Mouse (Mus musculus) midbrain, embryonic 12.5 days (tissue): ENCODE results near the gene Supt16. TPM values are rescaled to one million over a fixed set of nuclear protein-coding genes. Genes with fewer than 3 reads are reported as not detected.
A peak's percentile ranks its signal among the peaks of the same experiment; 100 is the strongest.

Experiments
- ATAC-seq: fragments of 200-750 bp; cut with Nextera tagmentation; 2 replicates; pipeline ENCODE4 v1.8.0; 2017; ENCODE audit warnings: low read depth, moderate TSS enrichment, moderate library complexity; ENCODE audit not compliant: low FRiP score
- H3K27ac ChIP-seq: fragments of 300-500 bp; sonication (generic); replicated peaks from 2 replicates; pipeline ENCODE4 v1.5.1; 2016; ENCODE audit warnings: mild to moderate bottlenecking
- H3K27me3 ChIP-seq: fragments of 300-500 bp; sonication (generic); 2 replicates; pipeline ENCODE4 v1.6.1; 2016; ENCODE audit warnings: mild to moderate bottlenecking
- H3K36me3 ChIP-seq: fragments of 300-500 bp; sonication (generic); 2 replicates; pipeline ENCODE4 v1.6.1; 2016
- H3K4me1 ChIP-seq: fragments of 300-500 bp; sonication (generic); 2 replicates; pipeline ENCODE4 v1.6.1; 2016
- H3K4me2 ChIP-seq: fragments of 300-500 bp; sonication (generic); replicated peaks from 2 replicates; pipeline ENCODE4 v1.6.1; 2016; ENCODE audit warnings: mild to moderate bottlenecking, moderate library complexity
- H3K4me3 ChIP-seq: fragments of 300-500 bp; sonication (generic); 2 replicates; pipeline ENCODE4 v1.5.1; 2016; ENCODE audit warnings: mild to moderate bottlenecking
- H3K9ac ChIP-seq: fragments of 300-500 bp; sonication (generic); replicated peaks from 2 replicates; pipeline ENCODE4 v1.6.1; 2016; ENCODE audit warnings: mild to moderate bottlenecking, moderate library complexity
- H3K9me3 ChIP-seq: fragments of 300-500 bp; sonication (generic); 2 replicates; pipeline ENCODE4 v1.6.1; 2016; ENCODE audit warnings: mild to moderate bottlenecking
- WGBS: fragments of 180-500 bp; shearing (Covaris S2); methylation state at CpG from one replicate; pipeline ENCODE4 v1.1.7; 2016; 5-methylcytosine and 5-hydroxymethylcytosine counted together
- polyA plus RNA-seq: library from polyadenylated mRNA; unstranded; fragments of >200 nt; fragmentation: Nextera tagmentation; extraction: Ambion mirVana; gene quantifications from 2 replicates; pipeline ENCODE4 v1.2.1, GENCODE M21; 2016

Gene Supt16
- polyA plus RNA-seq, 1 experiment from 2014 or later, result 75.2 TPM

- Histone ChIP-seq H3K4me1 (no peaks in the 10 kb centered on the region), H3K4me2 (no peak overlapping the region), H3K9me3 (no peaks in the 10 kb centered on the region), H3K27me3 (peaks cover 5% of the 10 kb centered on the region; the same call in 1 of the 2 replicates), H3K4me3 (no peak overlapping the region), H3K36me3 (no peaks in the 10 kb centered on the region), H3K9ac (no peak overlapping the region), H3K27ac (no peak overlapping the region)
- WGBS, result 80% methylated on average over 4 of the region's 4 CpGs
- ATAC-seq, result no peak
These were observed 53.1 kb downstream of the Supt16 start for GRCm38 (mm10) chr14:52144165-52144564.

- 78% methylated on average over 16 of the region's 16 CpGs for WGBS
- H3K36me3 ChIP-seq, result no peaks in the 10 kb centered on the region
These were observed 55.6 kb downstream of the Supt16 start for GRCm38 (mm10) chr14:52141445-52142127.

GRCm38 (mm10) chr14:52140577-52141444 lies 56.4 kb downstream of the Supt16 start:
- Histone ChIP-seq H3K27me3 (peaks cover 5% of the 10 kb centered on the region; the same call in 1 of the 2 replicates), H3K27ac (no peak overlapping the region), H3K9ac (no peak overlapping the region), H3K4me2 (no peak overlapping the region), H3K4me1 (no peaks in the 10 kb centered on the region), H3K4me3 (no peak overlapping the region), H3K36me3 (no peaks in the 10 kb centered on the region), H3K9me3 (no peaks in the 10 kb centered on the region)
- WGBS, result 73% methylated on average over 19 of the region's 19 CpGs
- no peak for ATAC-seq

More at GRCm38 (mm10) chr14:52141445-52142127, 55.6 kb downstream of the Supt16 start:
- H3K4me3 ChIP-seq, result no peak overlapping the region
- no peaks in the 10 kb centered on the region for H3K9me3 ChIP-seq
- no peak overlapping the region for H3K4me2 ChIP-seq
- peaks cover 5% of the 10 kb centered on the region; the same call in 1 of the 2 replicates for H3K27me3 ChIP-seq
- H3K4me1 ChIP-seq, result no peaks in the 10 kb centered on the region
- no peak overlapping the region for H3K9ac ChIP-seq
- ATAC-seq, result no peak
- no peak overlapping the region for H3K27ac ChIP-seq

GRCm38 (mm10) chr14:52133584-52133983 lies 63.6 kb downstream of the Supt16 start:
- Histone ChIP-seq H3K4me2 (no peak overlapping the region), H3K4me1 (no peaks in the 10 kb centered on the region), H3K9me3 (no peaks in the 10 kb centered on the region), H3K36me3 (no peaks in the 10 kb centered on the region), H3K27me3 (no peaks in the 10 kb centered on the region), H3K27ac (no peak overlapping the region), H3K4me3 (no peak overlapping the region), H3K9ac (no peak overlapping the region)
- WGBS, result 87% methylated on average over 5 of the region's 5 CpGs
- no peak for ATAC-seq

DNA sequence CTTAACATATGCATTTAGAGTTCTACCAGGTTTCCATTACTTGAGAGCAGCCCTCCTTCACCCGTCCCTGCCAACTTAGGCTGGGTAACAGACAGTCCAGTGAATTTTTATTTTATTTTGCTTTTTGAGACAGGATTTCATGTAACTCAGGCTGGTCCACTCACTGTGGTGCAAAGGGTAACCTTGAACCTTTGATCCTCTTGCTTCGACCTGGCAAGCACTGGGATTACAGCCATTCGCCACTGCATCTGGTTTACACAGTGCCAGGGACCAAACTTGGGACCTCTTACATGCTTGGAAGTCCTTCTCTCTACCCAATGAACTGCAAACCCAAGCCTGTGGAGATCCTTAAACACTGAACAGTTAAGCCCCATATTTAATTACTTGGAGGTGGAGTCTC lies 72.6 kb downstream of the Supt16 start:
- no peak for ATAC-seq
- H3K4me3 ChIP-seq, result no peak overlapping the region
- H3K9me3 ChIP-seq, result no peaks in the 10 kb centered on the region
- H3K36me3 ChIP-seq, result no peaks in the 10 kb centered on the region
- no peak overlapping the region for H3K4me2 ChIP-seq
- 0 out of 2 replicates have a peak, but pooled peaks cover 3% of the 10 kb centered on the region for H3K27me3 ChIP-seq
- 93% methylated on average over 3 of the region's 3 CpGs for WGBS
- no peak overlapping the region for H3K27ac ChIP-seq
- H3K9ac ChIP-seq, result no peak overlapping the region
- H3K4me1 ChIP-seq, result no peaks in the 10 kb centered on the region

DNA sequence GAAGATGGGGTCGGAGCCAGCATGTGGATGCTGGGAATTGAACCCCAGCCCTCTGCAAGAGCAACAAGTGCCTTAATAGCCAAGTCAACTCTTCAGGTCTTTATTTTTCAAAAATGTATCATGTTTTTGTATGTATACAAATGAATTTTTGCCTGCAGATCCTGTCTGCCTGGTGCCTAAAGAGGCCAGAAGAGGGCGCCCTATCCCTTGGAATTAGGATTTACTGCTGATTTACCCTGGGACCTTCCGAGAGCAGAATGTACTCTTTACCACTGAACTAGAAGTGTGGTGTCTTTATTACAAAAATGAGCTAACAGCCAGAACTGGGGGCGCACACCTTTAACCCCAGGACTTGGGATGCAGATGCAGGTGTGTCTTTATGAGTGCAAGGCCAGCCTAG lies 73.3 kb downstream of the Supt16 start:
- Histone ChIP-seq H3K4me1 (peaks cover 4% of the 10 kb centered on the region; the same call in 1 of the 2 replicates), H3K27ac (no peak overlapping the region), H3K4me2 (no peak overlapping the region), H3K9me3 (no peaks in the 10 kb centered on the region), H3K9ac (no peak overlapping the region), H3K36me3 (no peaks in the 10 kb centered on the region), H3K4me3 (no peak overlapping the region), H3K27me3 (0 out of 2 replicates have a peak, but pooled peaks cover 3% of the 10 kb centered on the region)
- WGBS, result 20% methylated on average over 4 of the region's 4 CpGs
- ATAC-seq, result no peak

DNA sequence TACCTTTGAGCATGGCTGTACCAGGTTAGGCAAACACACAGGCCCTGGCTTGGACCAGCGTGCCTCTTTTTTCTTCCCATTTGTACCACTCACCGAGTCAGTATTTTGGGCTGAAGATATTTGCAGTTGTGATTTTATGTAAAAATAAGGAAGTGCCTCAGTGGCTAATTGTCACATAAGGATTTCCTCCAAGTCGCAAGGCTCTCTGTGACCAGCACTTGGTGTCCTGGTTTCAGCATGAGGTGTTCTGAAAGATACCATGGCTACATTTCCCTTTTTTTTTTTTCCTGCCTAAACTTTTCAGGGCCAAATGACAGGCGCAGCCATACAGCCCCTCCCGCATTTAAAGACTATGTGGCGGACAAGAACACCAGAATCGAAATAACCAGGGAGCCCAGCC lies 77.0 kb downstream of the Supt16 start:
- Histone ChIP-seq H3K4me2 (peak overlapping the region; percentile 96), H3K4me1 (peaks cover 10% of the 10 kb centered on the region), H3K27ac (no peak overlapping the region), H3K9me3 (no peaks in the 10 kb centered on the region), H3K9ac (no peak overlapping the region), H3K36me3 (no peaks in the 10 kb centered on the region), H3K4me3 (no peak overlapping the region), H3K27me3 (0 out of 2 replicates have a peak, but pooled peaks cover 3% of the 10 kb centered on the region)
- WGBS, result 61% methylated on average over 7 of the region's 7 CpGs
- no peak for ATAC-seq

DNA sequence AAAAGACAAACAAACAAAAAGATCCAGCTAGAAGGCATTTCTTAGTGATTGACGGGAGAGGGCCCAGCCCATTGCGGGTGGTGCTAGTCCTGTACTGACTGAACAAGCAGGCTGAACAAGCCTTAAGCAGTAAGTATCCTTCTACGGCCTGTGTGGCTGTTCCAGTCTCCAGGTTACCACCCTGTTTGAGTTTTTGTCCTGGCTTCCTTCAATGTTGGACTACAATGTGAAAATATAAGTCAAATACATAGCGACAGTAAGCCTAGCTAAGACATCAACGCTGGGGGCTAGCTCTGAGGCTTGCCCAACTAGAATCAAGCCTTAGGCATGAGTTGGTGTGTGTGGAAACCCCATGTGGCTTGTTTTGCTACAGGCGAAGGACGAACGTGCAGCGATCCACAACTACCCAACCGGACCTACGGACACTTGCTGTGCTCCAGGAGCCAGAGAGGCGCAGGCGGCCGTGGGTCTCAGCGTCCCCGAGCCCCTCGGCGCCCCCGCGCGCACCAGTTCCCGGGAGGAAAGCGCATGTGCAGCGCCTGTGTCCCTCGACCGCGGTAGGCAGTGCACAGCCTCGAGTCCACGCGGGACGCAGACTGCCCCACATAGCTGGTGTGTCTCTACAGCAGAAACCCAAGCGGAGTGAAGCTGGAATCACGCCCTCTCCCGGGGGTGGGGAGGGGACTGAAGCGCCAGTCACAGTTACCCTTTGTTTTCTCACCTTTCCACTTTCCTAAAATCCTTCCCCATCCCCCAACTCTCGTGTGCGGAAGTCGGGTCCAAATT lies 78.2 kb downstream of the Supt16 start:
- WGBS, result under 1% methylated on average over 38 of the region's 38 CpGs
- Histone ChIP-seq H3K4me2 (peak overlapping the region; percentile 96), H3K27me3 (0 out of 2 replicates have a peak, but pooled peaks cover 3% of the 10 kb centered on the region), H3K27ac (peak overlapping the region; percentile 75), H3K4me3 (peak overlapping the region; percentile 57), H3K9ac (peak overlapping the region; percentile 69), H3K36me3 (no peaks in the 10 kb centered on the region), H3K4me1 (peaks cover 10% of the 10 kb centered on the region), H3K9me3 (no peaks in the 10 kb centered on the region)
- peak; percentile 80 for ATAC-seq

DNA sequence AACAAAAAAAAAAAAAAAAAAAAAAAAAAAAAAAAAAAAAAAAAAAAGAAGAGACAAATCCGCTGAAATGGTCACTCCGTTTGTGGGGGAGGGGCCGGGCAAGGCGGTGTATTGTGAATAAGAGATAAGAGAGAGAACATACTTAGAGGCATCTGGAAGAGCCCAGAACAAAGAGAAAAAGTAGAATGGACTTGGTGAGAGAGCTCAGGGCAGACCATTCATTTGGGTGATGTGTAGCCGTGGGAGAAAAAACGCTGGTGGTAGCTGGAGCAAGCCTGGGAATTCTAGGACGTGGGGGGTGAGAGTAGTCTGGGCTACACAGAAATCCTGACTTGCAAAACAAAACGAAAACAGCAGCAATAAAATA lies 78.8 kb downstream of the Supt16 start:
- Histone ChIP-seq H3K27ac (peak overlapping the region; percentile 75), H3K9me3 (no peaks in the 10 kb centered on the region), H3K4me1 (peaks cover 10% of the 10 kb centered on the region), H3K4me3 (peak overlapping the region; percentile 57; the same call in 1 of the 2 replicates), H3K4me2 (peak overlapping the region; percentile 96), H3K27me3 (0 out of 2 replicates have a peak, but pooled peaks cover 3% of the 10 kb centered on the region), H3K36me3 (no peaks in the 10 kb centered on the region), H3K9ac (no peak overlapping the region)
- 14% methylated on average over 8 of the region's 8 CpGs for WGBS
- peak; percentile 8; the same call in 1 of the 2 replicates for ATAC-seq

DNA sequence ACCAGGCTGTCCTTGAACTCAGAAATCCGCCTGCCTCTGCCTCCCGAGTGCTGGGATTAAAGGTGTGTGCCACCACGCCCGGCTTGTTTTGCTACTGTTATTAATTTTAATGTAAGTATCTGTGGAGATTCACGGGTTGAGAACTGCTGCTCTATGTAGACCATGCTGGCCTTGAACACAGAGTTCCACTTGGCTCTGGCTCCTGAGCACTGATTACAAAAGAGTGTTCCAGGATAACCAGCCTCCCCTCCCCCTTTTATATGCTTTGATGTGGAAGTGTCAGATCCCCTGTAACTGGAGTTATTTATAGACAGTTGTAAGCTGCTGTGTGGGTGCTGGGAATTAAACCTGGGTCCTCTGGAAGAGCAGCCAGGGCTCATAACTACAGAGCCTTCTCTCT lies 80.0 kb downstream of the Supt16 start:
- Histone ChIP-seq H3K4me3 (no peak overlapping the region), H3K4me1 (peaks cover 10% of the 10 kb centered on the region), H3K9me3 (no peaks in the 10 kb centered on the region), H3K27me3 (0 out of 2 replicates have a peak, but pooled peaks cover 3% of the 10 kb centered on the region), H3K36me3 (no peaks in the 10 kb centered on the region), H3K27ac (no peak overlapping the region), H3K4me2 (no peak overlapping the region), H3K9ac (no peak overlapping the region)
- ATAC-seq, result no peak
- 96% methylated on average over 5 of the region's 5 CpGs for WGBS

GRCm38 (mm10) chr14:52114101-52114500 lies 83.1 kb downstream of the Supt16 start:
- Histone ChIP-seq H3K27ac (no peak overlapping the region), H3K27me3 (no peaks in the 10 kb centered on the region), H3K4me2 (no peak overlapping the region), H3K9ac (no peak overlapping the region), H3K9me3 (no peaks in the 10 kb centered on the region), H3K4me1 (peaks cover 8% of the 10 kb centered on the region), H3K4me3 (no peak overlapping the region), H3K36me3 (no peaks in the 10 kb centered on the region)
- WGBS, result 75% methylated on average over 1 of the region's 1 CpGs
- no peak for ATAC-seq
